Mouse (Mus musculus): ENCODE measurements at regions not wholly inside any gene's neighbourhood (a gene's known extent, or its start where the extent isn't known, plus 50 kb on each side); places are given as distances from the start of the nearest gene placed in this dataset.

- Histone ChIP-seq H3ac (ENCODE audit: control insufficient read depth, insufficient read length) (no peak overlapping the region), H3K36me3 (ENCODE audit: control insufficient read depth, insufficient read depth) (no peaks in the 10 kb centered on the region), H3K4me2 (ENCODE audit: low read depth) (no peak overlapping the region), H3K27me3 (ENCODE audit: control insufficient read depth, insufficient read depth, insufficient read length) (no peaks in the 10 kb centered on the region), H3K4me3 (no peak overlapping the region), H3K79me2 (ENCODE audit: control insufficient read depth, insufficient read depth) (no peaks in the 10 kb centered on the region)
- no peak for TF ChIP-seq POLR2A (IDR thresholded peaks at IDR 0.05; ENCODE audit: insufficient read length, low read depth)
- no peak for TF ChIP-seq E2F4 (IDR thresholded peaks at IDR 0.05; ENCODE audit: insufficient read depth)
- no peak for TF ChIP-seq USF1 (IDR thresholded peaks at IDR 0.05; ENCODE audit: low read depth)
- no peak for TF ChIP-seq MYOD1 (IDR thresholded peaks at IDR 0.05; ENCODE audit: control insufficient read depth in 1 of 3, insufficient read length in 2 of 3, low read depth in 2 of 3)
- TF ChIP-seq TCF12 (IDR thresholded peaks at IDR 0.05; ENCODE audit: insufficient read depth, poor library complexity, severe bottlenecking) = no peak
- TF ChIP-seq CEBPB (IDR thresholded peaks at IDR 0.05; ENCODE audit: insufficient read depth, poor library complexity, severe bottlenecking) = no peak
Observed at GRCm38 (mm10) chr5:26572691-26573191, 244.3 kb upstream of the Dpp6 start.

DNA sequence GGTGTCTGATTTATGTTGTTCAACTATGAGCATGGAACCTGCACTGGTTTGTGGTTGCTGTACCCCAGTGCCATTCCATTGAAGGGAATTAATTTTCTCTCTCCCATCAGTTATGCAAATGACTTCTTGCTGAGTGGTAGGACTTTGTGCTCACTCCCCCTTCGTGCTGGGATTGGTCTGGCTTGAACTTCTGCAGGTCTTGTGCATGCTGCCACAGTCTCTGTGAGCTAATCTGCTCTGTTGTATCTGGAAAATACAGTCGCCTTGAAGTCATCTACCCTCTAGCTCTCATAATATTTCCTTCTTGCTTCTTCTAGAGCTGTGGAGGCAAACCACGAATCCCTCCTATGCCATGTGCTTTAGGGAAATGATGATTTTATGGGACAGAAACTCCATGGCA, 243.6 kb upstream of the Dpp6 start:
- Histone ChIP-seq H3K27me3 (ENCODE audit: control insufficient read depth, insufficient read depth, insufficient read length) (no peaks in the 10 kb centered on the region), H3K79me2 (ENCODE audit: control insufficient read depth, insufficient read depth) (no peaks in the 10 kb centered on the region), H3K36me3 (ENCODE audit: control insufficient read depth, insufficient read depth) (no peaks in the 10 kb centered on the region), H3ac (ENCODE audit: control insufficient read depth, insufficient read length) (no peak overlapping the region), H3K4me3 (no peak overlapping the region), H3K4me2 (ENCODE audit: low read depth) (no peak overlapping the region)
- no peak for TF ChIP-seq TCF12 (IDR thresholded peaks at IDR 0.05; ENCODE audit: insufficient read depth, poor library complexity, severe bottlenecking)
- TF ChIP-seq MYOD1 (IDR thresholded peaks at IDR 0.05; ENCODE audit: control insufficient read depth in 1 of 3, insufficient read length in 2 of 3, low read depth in 2 of 3) = no peak
- TF ChIP-seq USF1 (IDR thresholded peaks at IDR 0.05; ENCODE audit: low read depth) = no peak
- no peak for TF ChIP-seq CEBPB (IDR thresholded peaks at IDR 0.05; ENCODE audit: insufficient read depth, poor library complexity, severe bottlenecking)
- no peak for TF ChIP-seq POLR2A (IDR thresholded peaks at IDR 0.05; ENCODE audit: insufficient read length, low read depth)
- no peak for TF ChIP-seq REST (IDR thresholded peaks at IDR 0.05; ENCODE audit: insufficient read depth, insufficient read length)
- no peak for TF ChIP-seq POLR2AphosphoS2 (IDR thresholded peaks at IDR 0.05; ENCODE audit: insufficient read length, low read depth)
- no peak for TF ChIP-seq MAX (IDR thresholded peaks at IDR 0.05; ENCODE audit: low read depth)
- no peak for TF ChIP-seq E2F4 (IDR thresholded peaks at IDR 0.05; ENCODE audit: insufficient read depth)
- TF ChIP-seq SRF (IDR thresholded peaks at IDR 0.05; ENCODE audit: control insufficient read depth, insufficient read length, low read depth) = no peak
- no peak for TF ChIP-seq TCF3 (IDR thresholded peaks at IDR 0.05; ENCODE audit: insufficient read length, low read depth)
- TF ChIP-seq MYOG (IDR thresholded peaks at IDR 0.05; ENCODE audit: control insufficient read depth in 1 of 3, insufficient read depth in 1 of 3, insufficient read length in 2 of 3, low read depth in 2 of 3) = no peak

- no peaks in the 10 kb centered on the region for H3K36me3 ChIP-seq (ENCODE audit: control insufficient read depth, insufficient read depth)
- no peak overlapping the region for H3K4me2 ChIP-seq (ENCODE audit: low read depth)
- H3K27me3 ChIP-seq (ENCODE audit: control insufficient read depth, insufficient read depth, insufficient read length) = no peaks in the 10 kb centered on the region
- H3ac ChIP-seq (ENCODE audit: control insufficient read depth, insufficient read length) = no peak overlapping the region
- H3K79me2 ChIP-seq (ENCODE audit: control insufficient read depth, insufficient read depth) = no peaks in the 10 kb centered on the region
- no peak overlapping the region for H3K4me3 ChIP-seq
- no peak for TF ChIP-seq CEBPB (IDR thresholded peaks at IDR 0.05; ENCODE audit: insufficient read depth, poor library complexity, severe bottlenecking)
- no peak for TF ChIP-seq POLR2AphosphoS2 (IDR thresholded peaks at IDR 0.05; ENCODE audit: insufficient read length, low read depth)
- TF ChIP-seq MYOD1 (IDR thresholded peaks at IDR 0.05; ENCODE audit: control insufficient read depth in 1 of 3, insufficient read length in 2 of 3, low read depth in 2 of 3) = no peak
- TF ChIP-seq TCF3 (IDR thresholded peaks at IDR 0.05; ENCODE audit: insufficient read length, low read depth) = no peak
- TF ChIP-seq E2F4 (IDR thresholded peaks at IDR 0.05; ENCODE audit: insufficient read depth) = no peak
- no peak for TF ChIP-seq REST (IDR thresholded peaks at IDR 0.05; ENCODE audit: insufficient read depth, insufficient read length)
- TF ChIP-seq MAX (IDR thresholded peaks at IDR 0.05; ENCODE audit: low read depth) = no peak
- TF ChIP-seq USF1 (IDR thresholded peaks at IDR 0.05; ENCODE audit: low read depth) = no peak
- no peak for TF ChIP-seq POLR2A (IDR thresholded peaks at IDR 0.05; ENCODE audit: insufficient read length, low read depth)
- TF ChIP-seq MYOG (IDR thresholded peaks at IDR 0.05; ENCODE audit: control insufficient read depth in 1 of 3, insufficient read depth in 1 of 3, insufficient read length in 2 of 3, low read depth in 2 of 3) = no peak
- TF ChIP-seq SRF (IDR thresholded peaks at IDR 0.05; ENCODE audit: control insufficient read depth, insufficient read length, low read depth) = no peak
- TF ChIP-seq TCF12 (IDR thresholded peaks at IDR 0.05; ENCODE audit: insufficient read depth, poor library complexity, severe bottlenecking) = no peak
Observed at GRCm38 (mm10) chr5:26586108-26586507, 230.9 kb upstream of the Dpp6 start.

GRCm38 (mm10) chr5:26590886-26591285, 226.1 kb upstream of the Dpp6 start:
- H3K4me3 ChIP-seq = no peak overlapping the region
- TF ChIP-seq MAX (IDR thresholded peaks at IDR 0.05; ENCODE audit: low read depth) (no peak), E2F4 (IDR thresholded peaks at IDR 0.05; ENCODE audit: insufficient read depth) (no peak), TCF12 (IDR thresholded peaks at IDR 0.05; ENCODE audit: insufficient read depth, poor library complexity, severe bottlenecking) (no peak), MYOG (IDR thresholded peaks at IDR 0.05; ENCODE audit: control insufficient read depth in 1 of 3, insufficient read depth in 1 of 3, insufficient read length in 2 of 3, low read depth in 2 of 3) (no peak), REST (IDR thresholded peaks at IDR 0.05; ENCODE audit: insufficient read depth, insufficient read length) (no peak), TCF3 (IDR thresholded peaks at IDR 0.05; ENCODE audit: insufficient read length, low read depth) (no peak), MYOD1 (IDR thresholded peaks at IDR 0.05; ENCODE audit: control insufficient read depth in 1 of 3, insufficient read length in 2 of 3, low read depth in 2 of 3) (no peak), CEBPB (IDR thresholded peaks at IDR 0.05; ENCODE audit: insufficient read depth, poor library complexity, severe bottlenecking) (no peak), POLR2A (IDR thresholded peaks at IDR 0.05; ENCODE audit: insufficient read length, low read depth) (no peak), USF1 (IDR thresholded peaks at IDR 0.05; ENCODE audit: low read depth) (no peak), SRF (IDR thresholded peaks at IDR 0.05; ENCODE audit: control insufficient read depth, insufficient read length, low read depth) (no peak)
- H3K4me2 ChIP-seq (ENCODE audit: low read depth) = no peak overlapping the region
- no peak overlapping the region for H3ac ChIP-seq (ENCODE audit: control insufficient read depth, insufficient read length)
- H3K27me3 ChIP-seq (ENCODE audit: control insufficient read depth, insufficient read depth, insufficient read length) = no peaks in the 10 kb centered on the region
- H3K36me3 ChIP-seq (ENCODE audit: control insufficient read depth, insufficient read depth) = no peaks in the 10 kb centered on the region
- H3K79me2 ChIP-seq (ENCODE audit: control insufficient read depth, insufficient read depth) = no peaks in the 10 kb centered on the region

GRCm38 (mm10) chr5:26592341-26592740, 224.7 kb upstream of the Dpp6 start:
- H3ac ChIP-seq (ENCODE audit: control insufficient read depth, insufficient read length) = no peak overlapping the region
- H3K36me3 ChIP-seq (ENCODE audit: control insufficient read depth, insufficient read depth) = no peaks in the 10 kb centered on the region
- H3K4me2 ChIP-seq (ENCODE audit: low read depth) = no peak overlapping the region
- no peak overlapping the region for H3K4me3 ChIP-seq
- H3K79me2 ChIP-seq (ENCODE audit: control insufficient read depth, insufficient read depth) = no peaks in the 10 kb centered on the region
- no peak for TF ChIP-seq MAX (IDR thresholded peaks at IDR 0.05; ENCODE audit: low read depth)
- TF ChIP-seq TCF3 (IDR thresholded peaks at IDR 0.05; ENCODE audit: insufficient read length, low read depth) = no peak
- TF ChIP-seq MYOD1 (IDR thresholded peaks at IDR 0.05; ENCODE audit: control insufficient read depth in 1 of 3, insufficient read length in 2 of 3, low read depth in 2 of 3) = no peak
- TF ChIP-seq CEBPB (IDR thresholded peaks at IDR 0.05; ENCODE audit: insufficient read depth, poor library complexity, severe bottlenecking) = no peak
- TF ChIP-seq USF1 (IDR thresholded peaks at IDR 0.05; ENCODE audit: low read depth) = no peak
- TF ChIP-seq TCF12 (IDR thresholded peaks at IDR 0.05; ENCODE audit: insufficient read depth, poor library complexity, severe bottlenecking) = no peak
- TF ChIP-seq MYOG (IDR thresholded peaks at IDR 0.05; ENCODE audit: control insufficient read depth in 1 of 3, insufficient read depth in 1 of 3, insufficient read length in 2 of 3, low read depth in 2 of 3) = no peak
- H3K27me3 ChIP-seq (ENCODE audit: control insufficient read depth, insufficient read depth, insufficient read length) = no peaks in the 10 kb centered on the region

Measured in myocyte (in vitro differentiated cells).